Mouse (Mus musculus): ENCODE measurements around the gene Lap3. TPM values are rescaled to one million over a fixed set of nuclear protein-coding genes. Genes with fewer than 3 reads are reported as not detected.

Lap3 gene
- polyA plus RNA-seq (2011; ENCODE audit: insufficient read length, low read depth, missing spikeins) = 73.4 and 116 TPM in 2 replicates

GRCm38 (mm10) chr5:45493191-45494092 lies at the start of gene Lap3:
TSS of gene Lap3 (plus strand) at chr5:45493374.
- Histone ChIP-seq H3K4me3 (ENCODE audit: insufficient read depth, low read length) (peak within 1 kb of the TSS; percentile 90), H3K4me1 (ENCODE audit: control insufficient read depth, insufficient read depth, low read length) (peaks cover 2% of the 10 kb centered on the region), H3K27ac (ENCODE audit: insufficient read depth, low read length) (peak within 1 kb of the TSS; percentile 59)
- TF ChIP-seq POLR2A (IDR thresholded peaks at IDR 0.05; ENCODE audit: low read depth, low read length) (peak; percentile 91), CTCF (IDR thresholded peaks at IDR 0.05; ENCODE audit: borderline replicate concordance, insufficient read depth, low read length) (no peak)

- TF ChIP-seq CTCF (IDR thresholded peaks at IDR 0.05; ENCODE audit: borderline replicate concordance, insufficient read depth, low read length) (no peak), POLR2A (IDR thresholded peaks at IDR 0.05; ENCODE audit: low read depth, low read length) (no peak)
- no peak overlapping the region for H3K27ac ChIP-seq (ENCODE audit: insufficient read depth, low read length)
- peaks cover 7% of the 10 kb centered on the region; the same call in 1 of the 2 replicates for H3K4me1 ChIP-seq (ENCODE audit: control insufficient read depth, insufficient read depth, low read length)
- H3K4me3 ChIP-seq (ENCODE audit: insufficient read depth, low read length) = no peak overlapping the region
Measured at GRCm38 (mm10) chr5:45444130-45444832, 48.9 kb upstream of the Lap3 start.

GRCm38 (mm10) chr5:45448676-45449075 lies 44.5 kb upstream of the Lap3 start:
- Histone ChIP-seq H3K27ac (ENCODE audit: insufficient read depth, low read length) (no peak overlapping the region), H3K4me3 (ENCODE audit: insufficient read depth, low read length) (peak overlapping the region; percentile 79; the same call in 1 of the 2 replicates), H3K4me1 (ENCODE audit: control insufficient read depth, insufficient read depth, low read length) (peaks cover 7% of the 10 kb centered on the region; the same call in 1 of the 2 replicates)
- TF ChIP-seq POLR2A (IDR thresholded peaks at IDR 0.05; ENCODE audit: low read depth, low read length) (no peak), CTCF (IDR thresholded peaks at IDR 0.05; ENCODE audit: borderline replicate concordance, insufficient read depth, low read length) (no peak)

- peaks cover 7% of the 10 kb centered on the region; the same call in 1 of the 2 replicates for H3K4me1 ChIP-seq (ENCODE audit: control insufficient read depth, insufficient read depth, low read length)
- TF ChIP-seq CTCF (IDR thresholded peaks at IDR 0.05; ENCODE audit: borderline replicate concordance, insufficient read depth, low read length) (no peak), POLR2A (IDR thresholded peaks at IDR 0.05; ENCODE audit: low read depth, low read length) (no peak)
- no peak overlapping the region for H3K27ac ChIP-seq (ENCODE audit: insufficient read depth, low read length)
Measured at GRCm38 (mm10) chr5:45449206-45449605, 44.0 kb upstream of the Lap3 start.

GRCm38 (mm10) chr5:45449831-45450716 lies 43.1 kb upstream of the Lap3 start, which contains the start of gene Qdpr:
TSS of gene Qdpr (minus strand) at chr5:45450236.
- TF ChIP-seq POLR2A (IDR thresholded peaks at IDR 0.05; ENCODE audit: low read depth, low read length) (peak; percentile 86), CTCF (IDR thresholded peaks at IDR 0.05; ENCODE audit: borderline replicate concordance, insufficient read depth, low read length) (no peak)
- H3K27ac ChIP-seq (ENCODE audit: insufficient read depth, low read length) = 0 out of 2 replicates have a peak within 1 kb of the TSS, but pooled peaks have one; percentile 0
- H3K4me3 ChIP-seq (ENCODE audit: insufficient read depth, low read length) = peak within 1 kb of the TSS; percentile 79
- H3K4me1 ChIP-seq (ENCODE audit: control insufficient read depth, insufficient read depth, low read length) = peaks cover 7% of the 10 kb centered on the region; the same call in 1 of the 2 replicates

More at GRCm38 (mm10) chr5:45449206-45449605, 44.0 kb upstream of the Lap3 start:
- H3K4me3 ChIP-seq (ENCODE audit: insufficient read depth, low read length) = peak overlapping the region; percentile 79

- TF ChIP-seq POLR2A (IDR thresholded peaks at IDR 0.05; ENCODE audit: low read depth, low read length) (no peak), CTCF (IDR thresholded peaks at IDR 0.05; ENCODE audit: borderline replicate concordance, insufficient read depth, low read length) (no peak)
- H3K4me1 ChIP-seq (ENCODE audit: control insufficient read depth, insufficient read depth, low read length) = peaks cover 6% of the 10 kb centered on the region; the same call in 1 of the 2 replicates
- no peak within 1 kb of the TSS for H3K27ac ChIP-seq (ENCODE audit: insufficient read depth, low read length)
- no peak within 1 kb of the TSS for H3K4me3 ChIP-seq (ENCODE audit: insufficient read depth, low read length)
Measured at GRCm38 (mm10) chr5:45453451-45453850, 39.7 kb upstream of the Lap3 start, which contains the start of gene Clrn2. TSS of gene Clrn2 (plus strand) at chr5:45453751.

GRCm38 (mm10) chr5:45454456-45454855 lies 38.7 kb upstream of the Lap3 start:
- no peak overlapping the region for H3K27ac ChIP-seq (ENCODE audit: insufficient read depth, low read length)
- no peak overlapping the region for H3K4me3 ChIP-seq (ENCODE audit: insufficient read depth, low read length)
- no peak for TF ChIP-seq POLR2A (IDR thresholded peaks at IDR 0.05; ENCODE audit: low read depth, low read length)
- no peaks in the 10 kb centered on the region for H3K4me1 ChIP-seq (ENCODE audit: control insufficient read depth, insufficient read depth, low read length)

GRCm38 (mm10) chr5:45472880-45473450 lies 20.2 kb upstream of the Lap3 start:
- no peak overlapping the region for H3K27ac ChIP-seq (ENCODE audit: insufficient read depth, low read length)
- H3K4me3 ChIP-seq (ENCODE audit: insufficient read depth, low read length) = no peak overlapping the region
- TF ChIP-seq POLR2A (IDR thresholded peaks at IDR 0.05; ENCODE audit: low read depth, low read length) (no peak), CTCF (IDR thresholded peaks at IDR 0.05; ENCODE audit: borderline replicate concordance, insufficient read depth, low read length) (no peak)
- H3K4me1 ChIP-seq (ENCODE audit: control insufficient read depth, insufficient read depth, low read length) = peaks cover 12% of the 10 kb centered on the region
